Mouse (Mus musculus): ENCODE results near the gene Ppp6r2.

DNA sequence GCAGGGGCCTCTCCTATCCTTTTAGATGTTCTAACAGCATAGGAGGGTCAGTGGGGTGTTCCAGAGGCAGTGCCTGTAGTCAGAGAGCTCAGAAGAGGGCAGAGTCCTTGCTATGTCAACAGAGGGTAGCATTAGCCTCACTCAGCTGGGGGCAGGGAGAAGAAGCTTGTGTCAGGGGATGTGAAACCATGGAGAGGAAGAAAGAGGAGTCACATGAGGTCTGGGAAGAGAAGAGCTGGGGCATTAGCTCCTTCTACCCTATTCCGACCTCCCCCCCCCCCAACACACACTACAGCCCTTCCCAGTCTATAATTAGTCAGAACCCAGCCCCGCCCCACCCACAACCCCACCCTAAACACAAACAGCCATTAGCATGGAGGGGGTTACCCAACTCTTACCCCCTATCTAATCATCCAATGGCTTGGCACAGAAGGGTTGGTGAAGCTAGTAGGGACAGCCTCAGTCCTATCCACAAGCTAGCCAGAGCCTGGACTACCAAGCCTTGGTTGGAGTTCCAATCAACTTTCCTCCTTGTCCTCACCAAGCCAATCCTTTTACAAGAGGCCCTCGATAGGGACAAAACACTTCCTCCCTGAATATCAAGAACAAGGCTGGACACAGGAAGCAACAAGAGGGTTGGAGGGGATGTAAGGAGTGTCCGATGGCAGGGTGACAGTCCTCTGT is 33.6 kb upstream of the Ppp6r2 start:
- no peak for TF ChIP-seq CEBPB (IDR thresholded peaks at IDR 0.05; ENCODE audit: low read depth)
- TF ChIP-seq CTCF (IDR thresholded peaks at IDR 0.05; ENCODE audit: control insufficient read depth, insufficient read depth, insufficient read length): no peak
- TF ChIP-seq MYOD1 (IDR thresholded peaks at IDR 0.05; ENCODE audit: control insufficient read depth, insufficient read length, low read depth): no peak
- no peak for TF ChIP-seq MAX (IDR thresholded peaks at IDR 0.05)
- no peak for TF ChIP-seq FOSL1 (IDR thresholded peaks at IDR 0.05; ENCODE audit: insufficient read depth, low read length, poor library complexity, severe bottlenecking)
- no peak for TF ChIP-seq USF1 (IDR thresholded peaks at IDR 0.05; ENCODE audit: low read depth)

Measured in C2C12 (cell line).